Mouse (Mus musculus): Measurements from ENCODE around the gene Zfp692.
"Not testable (repeated sequence)": the region's sequence is repeated elsewhere in the genome, so short reads cannot be mapped to it uniquely, and the experiment has no call there.

Gene Zfp692

DNA sequence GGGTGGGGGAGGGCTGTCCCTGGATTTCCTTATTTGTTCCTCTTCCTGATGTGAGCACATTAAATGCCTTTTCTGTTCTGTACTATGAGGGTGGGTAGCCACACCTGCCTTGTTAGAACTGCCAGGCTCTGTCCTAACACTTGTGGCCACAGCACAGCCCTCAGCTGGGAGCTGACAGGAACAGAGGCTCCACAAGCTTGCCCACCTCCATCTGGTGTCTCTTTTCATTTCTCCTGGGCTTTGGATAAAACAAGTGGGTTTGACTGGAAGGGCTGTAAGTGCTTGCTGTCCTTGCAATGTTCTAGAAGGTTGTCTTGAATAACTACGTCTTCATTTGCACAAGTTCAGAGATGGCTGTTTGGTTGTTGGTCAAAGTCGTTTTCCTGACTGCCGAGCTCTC is 48.1 kb downstream of the Zfp692 start:
- DNase-seq (ENCODE audit: low spot score): no peak

- no peak for DNase-seq (ENCODE audit: low spot score)
Measured at GRCm38 (mm10) chr11:58357042-58357441, 50.2 kb downstream of the Zfp692 start.

DNA sequence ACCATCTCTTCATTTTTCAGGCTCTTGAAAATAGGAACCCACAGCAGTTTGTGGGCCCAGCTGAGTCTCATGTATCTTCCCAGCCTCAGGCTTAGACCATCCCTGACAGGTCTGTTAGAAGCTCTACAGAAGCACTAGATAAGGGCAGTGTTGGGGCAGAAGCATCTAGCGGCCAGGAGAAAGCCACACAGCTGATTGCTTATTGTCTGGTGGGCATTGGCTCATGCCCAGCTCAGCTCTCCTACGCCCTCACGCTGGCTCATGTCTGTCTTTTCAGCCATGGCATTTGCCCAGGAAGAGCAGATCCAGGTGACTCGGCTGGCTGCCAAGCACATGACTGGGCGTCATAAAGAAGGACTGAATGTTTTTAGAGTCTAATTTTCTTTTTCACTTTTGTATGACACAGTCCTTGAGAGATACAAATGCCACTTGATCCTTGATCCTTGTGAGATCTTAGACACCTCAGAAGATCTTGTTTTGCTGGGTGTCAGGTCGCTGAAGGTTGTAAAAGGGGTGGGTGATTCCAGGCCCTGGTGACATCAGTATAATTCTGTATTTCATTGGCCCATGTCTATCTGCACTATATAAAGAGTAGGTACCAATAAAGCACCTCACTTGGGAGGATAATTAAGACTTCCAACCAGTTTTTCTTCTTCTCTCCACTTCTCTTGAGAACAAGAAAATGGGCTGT is 51.1 kb downstream of the Zfp692 start:
- DNase-seq (ENCODE audit: low spot score): no peak

DNA sequence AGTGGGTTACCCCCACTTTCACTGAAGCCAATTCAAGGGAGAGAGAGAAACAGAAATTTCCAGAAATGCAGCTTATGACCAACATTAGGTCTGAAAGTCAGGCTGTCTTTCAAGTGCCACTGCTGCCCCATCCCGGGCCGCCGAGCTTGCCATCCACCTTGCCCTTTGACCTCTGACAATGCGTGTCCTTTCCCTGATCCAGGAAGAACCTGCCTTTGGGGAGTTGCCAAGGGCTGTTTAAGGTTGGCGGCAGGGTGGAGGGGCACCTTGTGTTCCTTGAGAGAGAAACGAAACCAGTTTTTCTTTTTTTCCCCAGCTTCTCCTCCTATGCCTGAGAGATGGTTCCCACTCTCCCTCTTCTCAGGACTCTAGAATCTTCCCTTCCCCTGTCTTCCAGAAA is 55.7 kb downstream of the Zfp692 start:
- DNase-seq (ENCODE audit: low spot score): not testable (repeated sequence)

All from T-cell, adult 2 months (primary cell).